Mouse (Mus musculus) midbrain, embryonic 14.5 days (tissue): ENCODE results near the gene Cyp39a1. TPM values are rescaled to one million over a fixed set of nuclear protein-coding genes. Genes with fewer than 3 reads are reported as not detected.

Source experiments
- ATAC-seq: fragments of 200-750 bp; cut with Nextera tagmentation; 2 replicates; pipeline ENCODE4 v1.8.0; 2017; ENCODE audit warnings: moderate number of reproducible peaks, moderate library complexity; ENCODE audit not compliant: low FRiP score, low TSS enrichment
- DNase-seq: peaks from one replicate; pipeline ENCODE4 v3.0.0-alpha.2; 2015
- H3K27ac ChIP-seq: fragments of 300-500 bp; sonication (generic); replicated peaks from 2 replicates; pipeline ENCODE4 v1.5.1; 2014; ENCODE audit warnings: mild to moderate bottlenecking, low read depth, low read length, moderate library complexity
- H3K27me3 ChIP-seq: fragments of 300-500 bp; sonication (generic); 2 replicates; pipeline ENCODE4 v1.6.1; 2014; ENCODE audit warnings: low read length, control low read depth, mixed read lengths; ENCODE audit not compliant: control insufficient read depth, insufficient read depth
- H3K36me3 ChIP-seq: fragments of 300-500 bp; sonication (generic); 2 replicates; pipeline ENCODE4 v1.6.1; 2014; ENCODE audit warnings: low read length, control low read depth; ENCODE audit not compliant: control insufficient read depth, insufficient read depth
- H3K4me1 ChIP-seq: fragments of 300-500 bp; sonication (generic); 2 replicates; pipeline ENCODE4 v1.6.1; 2014; ENCODE audit warnings: mild to moderate bottlenecking, antibody characterized with exemption, low read length, control low read depth; ENCODE audit not compliant: control insufficient read depth, insufficient read depth
- H3K4me2 ChIP-seq: fragments of 300-500 bp; sonication (generic); 2 replicates; pipeline ENCODE4 v1.6.1; 2014; ENCODE audit warnings: mild to moderate bottlenecking, low read length, moderate library complexity
- H3K4me3 ChIP-seq: fragments of 300-500 bp; sonication (generic); replicated peaks from 2 replicates; pipeline ENCODE4 v1.5.1; 2014; ENCODE audit warnings: low read depth, low read length
- H3K9ac ChIP-seq: fragments of 300-500 bp; sonication (generic); replicated peaks from 2 replicates; pipeline ENCODE4 v1.6.1; 2014; ENCODE audit warnings: mild to moderate bottlenecking, low read length, moderate library complexity
- H3K9me3 ChIP-seq: fragments of 300-500 bp; sonication (generic); 2 replicates; pipeline ENCODE4 v1.6.1; 2016; ENCODE audit warnings: low read length, control low read depth, mixed read lengths; ENCODE audit not compliant: control insufficient read depth
- WGBS: fragments of 180-500 bp; shearing (Covaris S2); extraction: QIAGEN DNeasy Blood & Tissue Kit; methylation state at CpG from one replicate; pipeline ENCODE4 v1.1.7; 2014; 5-methylcytosine and 5-hydroxymethylcytosine counted together
- polyA plus RNA-seq: library from polyadenylated mRNA; unstranded; fragments of >200 nt; fragmentation: Nextera tagmentation; extraction: Ambion mirVana; gene quantifications from 2 replicates; pipeline ENCODE4 v1.2.1, GENCODE M21; 2014

Cyp39a1 gene
- polyA plus RNA-seq, 1 experiment from 2014 or later, result 10.4 TPM

- Histone ChIP-seq H3K9me3 (no peaks in the 10 kb centered on the region), H3K36me3 (no peaks in the 10 kb centered on the region), H3K4me3 (no peak overlapping the region), H3K4me2 (peak overlapping the region; percentile 72), H3K27ac (no peak overlapping the region), H3K4me1 (peaks cover 16% of the 10 kb centered on the region), H3K27me3 (no peaks in the 10 kb centered on the region), H3K9ac (no peak overlapping the region)
- no peak for DNase-seq
- whole genome bisulfite sequencing, result 60% methylated on average over 6 of the region's 6 CpGs
- ATAC-seq, result no peak
Observed at GRCm38 (mm10) chr17:43669145-43669695, 2.0 kb downstream of the Cyp39a1 start.

GRCm38 (mm10) chr17:43671907-43672306 lies 4.7 kb downstream of the Cyp39a1 start:
- no peaks in the 10 kb centered on the region for H3K9me3 ChIP-seq
- H3K27me3 ChIP-seq, result no peaks in the 10 kb centered on the region
- DNase-seq, result no peak
- H3K36me3 ChIP-seq, result no peaks in the 10 kb centered on the region
- H3K4me2 ChIP-seq, result no peak overlapping the region
- H3K4me3 ChIP-seq, result no peak overlapping the region
- H3K4me1 ChIP-seq, result no peaks in the 10 kb centered on the region
- WGBS, result 96% methylated on average over 4 of the region's 4 CpGs
- no peak overlapping the region for H3K9ac ChIP-seq
- no peak for ATAC-seq
- no peak overlapping the region for H3K27ac ChIP-seq

- Histone ChIP-seq H3K27me3 (no peaks in the 10 kb centered on the region), H3K4me3 (no peak overlapping the region), H3K36me3 (no peaks in the 10 kb centered on the region), H3K27ac (no peak overlapping the region), H3K9me3 (no peaks in the 10 kb centered on the region), H3K4me2 (no peak overlapping the region), H3K4me1 (no peaks in the 10 kb centered on the region), H3K9ac (no peak overlapping the region)
- WGBS, result 89% methylated on average over 1 of the region's 1 CpGs
- DNase-seq (no peak), ATAC-seq (no peak)
Observed at GRCm38 (mm10) chr17:43675228-43675627, 8.0 kb downstream of the Cyp39a1 start.

- Histone ChIP-seq H3K27me3 (no peaks in the 10 kb centered on the region), H3K4me3 (no peak overlapping the region), H3K9ac (no peak overlapping the region), H3K4me2 (no peak overlapping the region), H3K27ac (no peak overlapping the region), H3K9me3 (no peaks in the 10 kb centered on the region), H3K36me3 (no peaks in the 10 kb centered on the region), H3K4me1 (no peaks in the 10 kb centered on the region)
- DNase-seq (no peak), ATAC-seq (no peak)
- WGBS, result 96% methylated on average over 1 of the region's 1 CpGs
Observed at GRCm38 (mm10) chr17:43676241-43676640, 9.0 kb downstream of the Cyp39a1 start.

GRCm38 (mm10) chr17:43677317-43677716 lies 10.1 kb downstream of the Cyp39a1 start:
- Histone ChIP-seq H3K9ac (no peak overlapping the region), H3K36me3 (no peaks in the 10 kb centered on the region), H3K9me3 (no peaks in the 10 kb centered on the region), H3K4me3 (no peak overlapping the region), H3K27ac (no peak overlapping the region), H3K4me2 (no peak overlapping the region), H3K27me3 (no peaks in the 10 kb centered on the region), H3K4me1 (no peaks in the 10 kb centered on the region)
- DNase-seq, result no peak
- no peak for ATAC-seq
- WGBS, result 35% methylated on average over 1 of the region's 1 CpGs

GRCm38 (mm10) chr17:43684086-43684485 lies 16.9 kb downstream of the Cyp39a1 start:
- WGBS, result 92% methylated on average over 7 of the region's 7 CpGs
- Histone ChIP-seq H3K4me1 (no peaks in the 10 kb centered on the region), H3K9ac (no peak overlapping the region), H3K36me3 (no peaks in the 10 kb centered on the region), H3K4me2 (no peak overlapping the region), H3K27me3 (no peaks in the 10 kb centered on the region), H3K27ac (no peak overlapping the region), H3K9me3 (no peaks in the 10 kb centered on the region), H3K4me3 (no peak overlapping the region)
- ATAC-seq (no peak), DNase-seq (no peak)

GRCm38 (mm10) chr17:43684638-43685037 lies 17.4 kb downstream of the Cyp39a1 start:
- no peak overlapping the region for H3K4me3 ChIP-seq
- no peak overlapping the region for H3K27ac ChIP-seq
- H3K36me3 ChIP-seq, result no peaks in the 10 kb centered on the region
- H3K9ac ChIP-seq, result no peak overlapping the region
- ATAC-seq (no peak), DNase-seq (no peak)
- 89% methylated on average over 5 of the region's 5 CpGs for WGBS
- no peaks in the 10 kb centered on the region for H3K27me3 ChIP-seq
- no peaks in the 10 kb centered on the region for H3K9me3 ChIP-seq
- no peaks in the 10 kb centered on the region for H3K4me1 ChIP-seq
- no peak overlapping the region for H3K4me2 ChIP-seq

- Histone ChIP-seq H3K27me3 (no peaks in the 10 kb centered on the region), H3K4me3 (no peak overlapping the region), H3K9me3 (no peaks in the 10 kb centered on the region), H3K4me1 (no peaks in the 10 kb centered on the region), H3K27ac (no peak overlapping the region), H3K4me2 (no peak overlapping the region), H3K36me3 (no peaks in the 10 kb centered on the region), H3K9ac (no peak overlapping the region)
- 92% methylated on average over 9 of the region's 9 CpGs for WGBS
- DNase-seq (no peak), ATAC-seq (no peak)
Observed at GRCm38 (mm10) chr17:43689591-43689990, 22.4 kb downstream of the Cyp39a1 start.

GRCm38 (mm10) chr17:43698997-43699649 lies 31.9 kb downstream of the Cyp39a1 start:
- Histone ChIP-seq H3K9ac (no peak overlapping the region), H3K36me3 (no peaks in the 10 kb centered on the region), H3K4me1 (no peaks in the 10 kb centered on the region), H3K4me2 (peak overlapping the region; percentile 34), H3K9me3 (no peaks in the 10 kb centered on the region), H3K27ac (no peak overlapping the region), H3K27me3 (no peaks in the 10 kb centered on the region), H3K4me3 (no peak overlapping the region)
- WGBS, result 36% methylated on average over 14 of the region's 14 CpGs
- peak; percentile 94 for DNase-seq
- peak; percentile 50 for ATAC-seq
